Mouse (Mus musculus) cerebellum, adult 9-11 months (tissue): Measurements from ENCODE around the gene Gpr162.

Experiments
- DNase-seq: peaks from one replicate; pipeline ENCODE4 v3.0.0; 2022

Gene Gpr162

GRCm38 (mm10) chr6:124881821-124882220 is 18.0 kb upstream of the Gpr162 start:
- DNase-seq = no peak

- no peak for DNase-seq
Observed at GRCm38 (mm10) chr6:124879390-124879789, 15.6 kb upstream of the Gpr162 start.

GRCm38 (mm10) chr6:124874348-124874747 is 10.6 kb upstream of the Gpr162 start:
- DNase-seq = no peak

- DNase-seq = peak; percentile 33
Observed at GRCm38 (mm10) chr6:124866560-124866959, 2.8 kb upstream of the Gpr162 start.

GRCm38 (mm10) chr6:124865766-124866362 is 2.1 kb upstream of the Gpr162 start:
- peak; percentile 42 for DNase-seq

- no peak for DNase-seq
Observed at GRCm38 (mm10) chr6:124863125-124863657, 592 bp downstream of the Gpr162 start.

GRCm38 (mm10) chr6:124862406-124863124 is 1.2 kb downstream of the Gpr162 start:
- DNase-seq = peak; percentile 44

GRCm38 (mm10) chr6:124861802-124862201 is 2.0 kb downstream of the Gpr162 start:
- DNase-seq = peak; percentile 60

- DNase-seq = peak; percentile 64
Observed at GRCm38 (mm10) chr6:124861266-124861665, 2.5 kb downstream of the Gpr162 start.

GRCm38 (mm10) chr6:124860511-124860910 is 3.3 kb downstream of the Gpr162 start:
- DNase-seq = peak; percentile 55

GRCm38 (mm10) chr6:124859725-124860124 is 4.1 kb downstream of the Gpr162 start:
- peak; percentile 91 for DNase-seq

GRCm38 (mm10) chr6:124858561-124859318 is 5.0 kb downstream of the Gpr162 start:
- DNase-seq = peak; percentile 65

GRCm38 (mm10) chr6:124857840-124858530 is 5.8 kb downstream of the Gpr162 start:
- peak; percentile 53 for DNase-seq

- DNase-seq = peak; percentile 94
Observed at GRCm38 (mm10) chr6:124856916-124857839, 6.6 kb downstream of the Gpr162 start, which contains the start of gene P3h3. TSS of gene P3h3 (minus strand) at chr6:124857752.

GRCm38 (mm10) chr6:124856321-124856720 is 7.5 kb downstream of the Gpr162 start:
- DNase-seq = peak; percentile 71

GRCm38 (mm10) chr6:124854647-124855046 is 9.1 kb downstream of the Gpr162 start:
- DNase-seq = no peak

GRCm38 (mm10) chr6:124850535-124850934 is 13.2 kb downstream of the Gpr162 start:
- no peak for DNase-seq

- DNase-seq = peak; percentile 93
Observed at GRCm38 (mm10) chr6:124847305-124847704, 16.5 kb downstream of the Gpr162 start.

GRCm38 (mm10) chr6:124840241-124841167 is 23.3 kb downstream of the Gpr162 start, which contains the start of gene Gnb3:
TSS of gene Gnb3 (minus strand) at chr6:124840275.
- no peak for DNase-seq

- no peak for DNase-seq
Observed at GRCm38 (mm10) chr6:124839805-124840204, 24.0 kb downstream of the Gpr162 start.
